Mouse (Mus musculus) E14TG2a.4 (cell line): ENCODE results near the gene Smc6.

Source experiments
- H3K27me3 ChIP-seq: 2 replicates; pipeline ENCODE4 v1.6.1; 2014; ENCODE audit warnings: low read length, control low read depth; ENCODE audit not compliant: insufficient read depth
- H3K36me3 ChIP-seq: 2 replicates; pipeline ENCODE4 v1.6.1; 2014; ENCODE audit warnings: low read length, control low read depth; ENCODE audit not compliant: insufficient read depth
- H3K4me1 ChIP-seq: replicated peaks from 2 replicates; pipeline ENCODE4 v1.6.1; 2014; ENCODE audit warnings: low read depth, low read length, control low read depth
- H3K4me3 ChIP-seq: replicated peaks from 2 replicates; pipeline ENCODE4 v1.5.1; 2014; ENCODE audit warnings: mild to moderate bottlenecking, low read length
- H3K9me3 ChIP-seq: 2 replicates; pipeline ENCODE4 v1.6.1; 2014; ENCODE audit warnings: low read length, control low read depth
- CTCF ChIP-seq: conservative IDR thresholded peaks from 2 replicates; pipeline ENCODE4 v1.5.1; 2014; ENCODE audit warnings: low read length
- NANOG ChIP-seq: IDR thresholded peaks from 2 replicates; pipeline ENCODE4 v1.6.1; 2014; ENCODE audit warnings: borderline replicate concordance, low read length, mixed read lengths
- POU5F1 ChIP-seq: IDR thresholded peaks from 2 replicates; pipeline ENCODE4 v1.6.1; 2014; ENCODE audit warnings: low read length, borderline replicate concordance

The Smc6 gene

GRCm38 (mm10) chr12:11349870-11350269 is 84.2 kb downstream of the Smc6 start:
- Histone ChIP-seq H3K4me1 (no peaks in the 10 kb centered on the region), H3K4me3 (no peak overlapping the region), H3K36me3 (no peaks in the 10 kb centered on the region), H3K27me3 (no peaks in the 10 kb centered on the region), H3K9me3 (no peaks in the 10 kb centered on the region)
- TF ChIP-seq POU5F1 (no peak), CTCF (no peak), NANOG (no peak)

GRCm38 (mm10) chr12:11350895-11351294 is 85.2 kb downstream of the Smc6 start:
- H3K36me3 ChIP-seq, result no peaks in the 10 kb centered on the region
- H3K4me3 ChIP-seq, result no peak overlapping the region
- no peaks in the 10 kb centered on the region for H3K27me3 ChIP-seq
- no peaks in the 10 kb centered on the region for H3K4me1 ChIP-seq
- H3K9me3 ChIP-seq, result no peaks in the 10 kb centered on the region
- TF ChIP-seq CTCF (peak; percentile 66), NANOG (no peak), POU5F1 (no peak)

GRCm38 (mm10) chr12:11362435-11362834 is 96.7 kb downstream of the Smc6 start:
- Histone ChIP-seq H3K4me3 (no peak overlapping the region), H3K9me3 (no peaks in the 10 kb centered on the region)
- no peak for TF ChIP-seq CTCF
- no peak for TF ChIP-seq NANOG
- no peak for TF ChIP-seq POU5F1

GRCm38 (mm10) chr12:11364870-11365269 is 99.2 kb downstream of the Smc6 start:
- no peaks in the 10 kb centered on the region for H3K4me1 ChIP-seq
- H3K4me3 ChIP-seq, result no peak overlapping the region
- no peaks in the 10 kb centered on the region; the same call in 1 of the 2 replicates for H3K27me3 ChIP-seq
- H3K36me3 ChIP-seq, result no peaks in the 10 kb centered on the region
- no peak for TF ChIP-seq CTCF
- no peak for TF ChIP-seq POU5F1
- no peak for TF ChIP-seq NANOG
- no peaks in the 10 kb centered on the region for H3K9me3 ChIP-seq

More at GRCm38 (mm10) chr12:11362435-11362834, 96.7 kb downstream of the Smc6 start:
- no peaks in the 10 kb centered on the region for H3K4me1 ChIP-seq
- H3K36me3 ChIP-seq, result no peaks in the 10 kb centered on the region
- H3K27me3 ChIP-seq, result no peaks in the 10 kb centered on the region; the same call in 1 of the 2 replicates

- Histone ChIP-seq H3K4me3 (no peak overlapping the region), H3K9me3 (no peaks in the 10 kb centered on the region), H3K27me3 (no peaks in the 10 kb centered on the region; the same call in 1 of the 2 replicates), H3K4me1 (no peaks in the 10 kb centered on the region), H3K36me3 (no peaks in the 10 kb centered on the region)
- TF ChIP-seq NANOG (no peak), CTCF (no peak), POU5F1 (no peak)
Measured at GRCm38 (mm10) chr12:11367099-11367765, 101.5 kb downstream of the Smc6 start.
